Mouse (Mus musculus): ENCODE results near the gene Nmnat1.
"Not testable (repeated sequence)": the region's sequence is repeated elsewhere in the genome, so short reads cannot be mapped to it uniquely, and the experiment has no call there.

The Nmnat1 gene

GRCm38 (mm10) chr4:149444964-149445701, 39.9 kb downstream of the Nmnat1 start:
- DNase-seq (ENCODE audit: low read depth, low spot score): peak; percentile 93

GRCm38 (mm10) chr4:149444465-149444864, 40.5 kb downstream of the Nmnat1 start:
- no peak for DNase-seq (ENCODE audit: low read depth, low spot score)

GRCm38 (mm10) chr4:149442436-149442835, 42.6 kb downstream of the Nmnat1 start:
- DNase-seq (ENCODE audit: low read depth, low spot score): no peak

GRCm38 (mm10) chr4:149440576-149440975, 44.4 kb downstream of the Nmnat1 start:
- no peak for DNase-seq (ENCODE audit: low read depth, low spot score)

GRCm38 (mm10) chr4:149431887-149432286, 53.1 kb downstream of the Nmnat1 start:
- DNase-seq (ENCODE audit: low read depth, low spot score): not testable (repeated sequence)

- DNase-seq (ENCODE audit: low read depth, low spot score): no peak
Measured at GRCm38 (mm10) chr4:149429592-149429991, 55.4 kb downstream of the Nmnat1 start.

GRCm38 (mm10) chr4:149426325-149427199, 58.4 kb downstream of the Nmnat1 start, which contains the start of gene Ube4b:
TSS of gene Ube4b (minus strand) at chr4:149426749.
- DNase-seq (ENCODE audit: low read depth, low spot score): peak; percentile 100

- no peak for DNase-seq (ENCODE audit: low read depth, low spot score)
Measured at GRCm38 (mm10) chr4:149425801-149426292, 59.2 kb downstream of the Nmnat1 start.

- DNase-seq (ENCODE audit: low read depth, low spot score): no peak
Measured at GRCm38 (mm10) chr4:149424755-149425154, 60.2 kb downstream of the Nmnat1 start.

- DNase-seq (ENCODE audit: low read depth, low spot score): no peak
Measured at GRCm38 (mm10) chr4:149417854-149418365, 67.1 kb downstream of the Nmnat1 start.
